Mouse (Mus musculus) kidney, adult 8-10 months (tissue): ENCODE measurements around the gene Mdp1.

ENCODE experiments used
- DNase-seq, 2 experiments: peaks; one replicate each; pipeline ENCODE4 v3.0.0; 2022

The Mdp1 gene

GRCm38 (mm10) chr14:55659960-55660573, at the start of gene Mdp1:
Mdp1 (minus strand) TSS chr14:55660508.
- peak; percentile 61 to 72 for DNase-seq

DNA sequence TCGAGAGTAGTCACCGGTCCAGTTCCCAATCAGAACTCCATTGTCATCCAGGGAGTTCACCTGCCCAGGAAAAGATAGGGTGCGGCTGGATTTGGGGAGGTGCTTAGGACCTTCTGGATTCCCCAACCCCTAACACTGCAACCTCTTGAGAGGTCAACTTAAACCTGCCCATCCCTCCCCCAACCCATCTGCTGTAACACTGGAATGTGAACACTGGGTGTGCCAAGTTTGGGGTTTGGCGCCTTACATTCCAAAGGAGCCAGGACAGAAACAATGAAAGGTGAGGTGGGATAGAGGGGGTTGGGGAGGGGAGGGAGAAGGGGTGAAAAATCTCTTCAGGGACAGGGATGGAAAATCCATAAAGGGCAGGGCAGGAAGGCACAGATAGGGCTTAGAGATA, 49.2 kb upstream of the Mdp1 start:
- DNase-seq, result no peak

GRCm38 (mm10) chr14:55707397-55707796, 47.1 kb upstream of the Mdp1 start:
- no peak for DNase-seq

DNA sequence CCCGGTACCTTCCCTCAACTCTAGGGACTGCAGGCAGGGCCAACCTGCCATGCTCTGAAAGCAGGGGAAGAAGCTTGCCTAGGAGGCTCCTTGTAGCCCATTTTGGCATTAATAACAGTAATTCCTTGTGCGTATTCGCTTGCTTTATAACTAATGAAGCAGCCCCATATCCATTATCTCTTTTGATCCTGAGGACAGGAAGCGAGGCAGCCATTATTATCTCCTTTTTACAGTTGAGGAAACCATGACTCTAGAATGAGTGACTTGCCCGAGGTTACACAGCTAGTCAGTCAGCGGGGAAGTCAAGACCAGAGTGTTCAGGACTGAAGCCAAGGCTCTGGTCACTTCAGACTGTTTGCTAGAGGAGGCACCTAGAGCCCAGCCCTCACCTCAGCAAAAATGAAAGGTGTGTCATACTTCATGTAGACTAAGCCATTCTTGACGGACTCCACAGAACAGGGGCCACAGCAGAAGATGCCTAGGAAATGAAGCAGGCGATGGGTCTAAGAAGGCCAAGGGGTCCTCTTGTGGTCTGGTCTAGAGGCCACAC, 45.8 kb upstream of the Mdp1 start:
- no peak for DNase-seq

GRCm38 (mm10) chr14:55702761-55703160, 42.5 kb upstream of the Mdp1 start:
- DNase-seq, result no peak

DNA sequence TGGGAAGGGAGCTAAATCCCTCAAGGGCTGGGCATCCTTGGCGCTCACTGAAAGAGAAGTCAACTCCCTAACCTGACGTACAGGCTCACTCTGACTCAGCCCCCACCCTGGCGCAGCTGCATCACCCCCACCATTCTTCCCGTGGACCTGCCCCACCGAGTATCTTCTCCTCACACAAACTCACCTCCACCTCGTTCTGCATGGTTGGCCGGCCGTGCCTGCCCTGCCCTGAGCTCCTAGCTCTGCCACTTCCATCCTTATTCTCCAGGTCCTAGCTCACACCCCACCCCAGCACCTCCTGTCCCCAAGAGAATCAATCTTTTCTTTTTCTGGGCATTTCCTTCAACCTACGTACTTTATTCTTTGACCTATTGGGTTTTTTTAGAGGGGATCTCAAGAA, 40.8 kb upstream of the Mdp1 start:
- DNase-seq, result no peak

DNA sequence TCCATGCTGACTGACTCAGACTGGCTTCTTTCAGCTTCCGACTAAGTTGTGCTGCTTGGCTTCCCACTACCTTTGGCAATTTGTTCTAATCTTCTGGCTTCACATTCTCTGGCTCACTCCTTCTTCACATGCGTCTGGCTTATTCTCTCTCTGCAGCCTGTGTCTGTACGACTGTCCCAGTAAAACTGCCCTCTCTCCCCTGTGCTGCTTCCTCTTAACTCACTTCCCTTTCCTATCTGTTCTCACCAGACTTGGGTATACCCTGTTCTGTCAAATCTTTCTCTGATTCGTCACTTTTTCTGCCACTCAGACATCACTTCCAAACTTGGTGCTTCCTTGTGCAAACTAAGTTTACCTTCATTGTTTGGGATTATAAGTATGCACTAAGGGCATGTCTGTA, 36.9 kb upstream of the Mdp1 start:
- DNase-seq, result no peak

GRCm38 (mm10) chr14:55689433-55689832, 29.1 kb upstream of the Mdp1 start:
- DNase-seq, result no peak

DNA sequence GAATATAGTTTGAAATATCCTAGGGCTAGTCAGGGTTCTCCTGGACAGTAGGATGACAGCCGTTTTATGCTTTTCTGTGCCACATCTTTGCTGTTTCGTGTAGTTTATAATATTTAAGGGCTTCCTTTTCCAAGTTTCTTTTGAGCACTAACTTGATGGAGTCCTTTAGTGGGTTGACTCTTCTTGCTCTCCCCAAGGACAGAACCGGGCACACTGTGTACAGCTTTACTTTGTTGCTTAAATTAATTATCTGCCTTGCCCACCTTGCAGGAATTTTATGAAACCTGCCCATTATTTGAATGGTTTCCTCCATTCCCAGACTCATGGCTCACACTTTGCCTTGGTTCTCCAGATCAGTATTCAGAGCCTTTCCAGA, 21.8 kb upstream of the Mdp1 start:
- no peak for DNase-seq

DNA sequence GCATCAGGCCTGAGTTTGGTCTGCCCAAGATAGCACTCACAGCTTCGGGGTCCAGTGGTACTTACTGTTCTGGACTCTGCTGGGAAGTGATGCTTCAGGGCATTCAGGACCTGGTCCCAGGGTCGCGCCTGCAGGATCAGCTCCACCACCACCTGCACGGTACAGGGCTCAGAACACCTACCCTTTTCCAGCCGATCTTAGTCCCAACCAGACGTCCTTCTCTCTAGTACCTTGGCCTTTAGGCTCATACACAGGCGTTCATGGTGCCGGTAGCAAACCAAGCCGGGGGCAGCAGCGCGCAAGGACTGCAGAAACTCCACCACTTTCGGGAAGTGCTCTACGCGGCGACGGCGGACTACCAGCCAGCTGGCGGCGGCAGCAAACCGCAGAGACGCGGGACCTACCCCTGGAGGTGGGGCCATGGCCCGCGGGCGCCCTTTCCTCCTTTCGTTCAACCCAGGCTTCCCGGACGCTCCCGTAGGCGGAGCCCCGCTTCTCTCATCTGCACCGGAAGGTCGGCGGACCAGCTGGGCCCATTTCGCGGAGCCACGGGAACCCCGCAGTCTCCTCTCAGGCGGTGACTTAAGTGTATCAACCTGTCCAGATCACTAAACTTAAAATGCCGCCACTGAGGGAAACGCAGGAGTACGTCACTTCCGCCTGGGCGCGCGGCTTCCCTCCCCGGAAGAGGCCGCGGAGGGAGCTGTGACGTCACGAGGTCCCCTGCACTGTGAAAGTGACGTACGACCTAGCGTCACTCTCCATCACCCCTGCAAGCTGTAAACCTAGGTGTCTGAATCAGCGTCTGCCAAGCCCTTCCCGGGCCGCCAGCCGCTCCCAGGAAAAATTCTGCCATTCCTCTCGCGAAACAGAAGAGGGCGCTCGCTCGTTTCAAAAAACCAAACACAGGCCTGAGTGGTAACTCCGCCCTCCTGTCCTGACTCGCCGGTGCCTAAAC, 21.1 kb upstream of the Mdp1 start, which contains the start of gene Tinf2:
Gene Tinf2 (minus strand): TSS at position 661 of the 958 bp plus-strand sequence.
- peak; percentile 94 to 95 for DNase-seq

DNA sequence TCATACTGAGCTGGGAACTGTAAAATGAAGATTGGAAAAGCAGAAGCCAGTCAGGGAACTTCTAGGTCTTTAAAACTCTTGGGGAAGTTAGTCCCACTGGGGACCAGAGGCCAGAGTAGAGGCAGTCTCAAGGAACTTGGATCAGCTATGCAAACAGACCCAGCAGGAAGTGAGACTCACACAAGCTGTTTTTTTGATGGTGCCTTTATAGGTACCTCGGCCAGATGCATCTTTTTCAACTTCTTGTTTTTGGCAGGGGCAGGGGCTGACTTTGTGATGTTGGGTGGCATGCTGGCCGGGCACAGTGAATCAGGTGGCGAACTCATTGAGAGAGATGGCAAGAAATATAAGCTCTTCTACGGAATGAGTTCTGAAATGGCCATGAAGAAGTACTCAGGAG, 17.3 kb upstream of the Mdp1 start:
- DNase-seq, result no peak

- DNase-seq, result no peak
Observed at GRCm38 (mm10) chr14:55672741-55673060, 12.4 kb upstream of the Mdp1 start.

DNA sequence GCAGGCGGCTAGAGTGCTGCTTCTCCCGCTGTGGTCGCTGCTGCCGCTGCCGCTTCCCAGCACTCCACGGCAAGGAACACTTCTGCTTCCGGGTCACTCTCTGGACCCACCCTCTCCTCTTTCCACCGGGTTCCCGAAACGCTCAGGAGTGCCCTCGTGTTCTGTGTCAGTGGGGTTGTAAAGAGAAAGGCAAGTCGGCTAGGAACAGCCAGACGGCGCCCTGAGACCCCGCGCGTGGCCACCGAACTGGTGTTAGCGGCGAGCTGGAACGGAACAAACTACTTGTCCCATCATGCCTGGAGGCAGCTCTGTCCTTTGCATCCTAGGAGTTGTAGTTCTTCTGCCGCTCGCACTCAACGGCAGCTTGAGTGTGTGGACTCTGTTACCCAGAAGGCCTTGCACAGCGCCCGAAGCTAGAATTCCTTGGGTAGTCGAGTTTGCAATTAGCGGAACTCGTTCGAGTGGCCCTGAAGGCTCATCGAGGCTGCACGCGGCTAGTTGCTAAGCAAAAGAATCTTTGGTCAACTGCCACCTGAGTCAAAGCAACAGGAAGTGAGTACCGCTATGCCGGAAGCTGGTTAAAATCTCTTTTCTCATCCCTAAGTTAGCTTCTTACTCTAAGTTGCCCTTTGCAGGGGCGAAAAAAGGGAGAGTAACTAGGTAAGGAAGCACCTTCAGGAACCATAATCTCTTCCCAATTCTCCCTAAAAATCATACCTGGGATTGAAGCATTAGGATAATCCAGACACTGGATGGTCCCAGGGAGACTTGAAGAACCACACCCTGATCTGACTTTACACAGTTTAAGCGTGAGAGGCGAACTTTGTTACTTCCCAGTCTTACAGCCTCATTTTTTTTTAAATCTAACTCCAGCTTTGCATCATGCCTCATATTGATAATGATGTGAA, 11.8 kb upstream of the Mdp1 start, which contains the start of the genes Gmpr2 and Nedd8:
Gene Gmpr2 (plus strand): TSS at position 109 of the 908 bp plus-strand sequence.
Gene Nedd8 (minus strand): TSS at position 292 of the 908 bp plus-strand sequence.
- DNase-seq, result peak; percentile 94

GRCm38 (mm10) chr14:55671486-55671832, 11.2 kb upstream of the Mdp1 start:
- DNase-seq, result no peak

DNA sequence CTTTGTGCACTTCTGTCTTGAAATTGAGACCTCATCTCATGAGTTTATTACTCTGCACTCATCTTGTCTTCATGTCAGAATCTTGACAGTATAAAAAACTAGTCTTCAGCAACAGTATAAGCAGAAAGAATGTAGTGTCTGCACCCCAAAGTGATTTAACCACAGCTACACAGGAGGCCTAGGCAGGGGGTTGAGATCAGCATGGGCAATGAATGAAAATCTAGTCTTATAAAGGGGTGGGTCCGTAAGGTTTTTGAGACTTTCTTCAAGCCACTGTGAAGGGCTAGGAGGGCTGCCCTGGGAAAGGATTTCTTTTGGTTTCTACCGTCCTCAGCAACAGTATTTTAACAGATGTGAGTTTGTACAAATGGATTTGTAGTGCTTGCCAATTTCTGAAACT, 328 bp upstream of the Mdp1 start:
- no peak for DNase-seq

DNA sequence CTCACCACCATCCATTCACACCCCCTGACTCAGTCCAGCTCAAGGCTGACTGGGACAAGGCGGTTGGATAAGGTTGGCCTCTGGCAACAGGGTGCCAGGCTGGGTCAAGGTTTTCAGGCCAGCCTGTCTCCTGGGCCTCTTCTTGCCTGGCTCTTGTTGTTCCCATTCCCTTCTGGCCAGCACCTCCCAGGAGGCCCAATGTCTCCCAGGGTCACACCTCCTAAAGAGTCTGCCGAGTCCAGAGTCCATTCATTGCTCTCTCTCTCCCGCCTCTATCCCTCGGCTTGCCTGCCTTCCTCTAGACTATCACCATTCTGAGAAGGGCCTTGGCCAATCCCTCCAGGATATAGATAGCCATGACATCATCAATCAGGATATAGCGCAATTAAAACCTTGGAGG, 2.3 kb downstream of the Mdp1 start:
- DNase-seq, result peak; percentile 73 to 76

GRCm38 (mm10) chr14:55656935-55657334, 3.4 kb downstream of the Mdp1 start:
- DNase-seq, result no peak

GRCm38 (mm10) chr14:55651528-55651927, 8.8 kb downstream of the Mdp1 start:
- no peak for DNase-seq

DNA sequence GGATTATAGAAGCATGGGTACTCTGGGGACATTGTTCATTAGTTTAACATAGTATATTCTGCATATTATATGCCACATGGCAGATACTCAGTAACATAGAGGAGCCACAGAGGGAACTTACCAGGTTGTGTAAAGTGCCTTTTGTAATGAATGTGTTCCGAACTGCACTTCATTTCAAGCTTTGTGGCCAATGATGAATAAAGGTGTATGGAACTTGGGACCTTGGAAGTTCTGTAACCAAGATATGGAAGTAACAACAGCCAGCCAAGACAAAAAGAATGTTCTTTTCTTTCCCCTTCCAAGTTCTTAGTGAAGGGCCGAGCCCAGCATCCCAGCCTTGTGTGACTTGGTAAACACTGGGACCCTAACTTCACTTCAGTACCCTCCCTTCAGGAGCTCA, 10.4 kb downstream of the Mdp1 start, which contains the start of gene Tssk4:
Gene Tssk4 (plus strand): TSS at position 301 of the 400 bp plus-strand sequence.
- DNase-seq, result no peak

- DNase-seq, result no peak
Observed at GRCm38 (mm10) chr14:55644261-55644888, 15.9 kb downstream of the Mdp1 start.

DNA sequence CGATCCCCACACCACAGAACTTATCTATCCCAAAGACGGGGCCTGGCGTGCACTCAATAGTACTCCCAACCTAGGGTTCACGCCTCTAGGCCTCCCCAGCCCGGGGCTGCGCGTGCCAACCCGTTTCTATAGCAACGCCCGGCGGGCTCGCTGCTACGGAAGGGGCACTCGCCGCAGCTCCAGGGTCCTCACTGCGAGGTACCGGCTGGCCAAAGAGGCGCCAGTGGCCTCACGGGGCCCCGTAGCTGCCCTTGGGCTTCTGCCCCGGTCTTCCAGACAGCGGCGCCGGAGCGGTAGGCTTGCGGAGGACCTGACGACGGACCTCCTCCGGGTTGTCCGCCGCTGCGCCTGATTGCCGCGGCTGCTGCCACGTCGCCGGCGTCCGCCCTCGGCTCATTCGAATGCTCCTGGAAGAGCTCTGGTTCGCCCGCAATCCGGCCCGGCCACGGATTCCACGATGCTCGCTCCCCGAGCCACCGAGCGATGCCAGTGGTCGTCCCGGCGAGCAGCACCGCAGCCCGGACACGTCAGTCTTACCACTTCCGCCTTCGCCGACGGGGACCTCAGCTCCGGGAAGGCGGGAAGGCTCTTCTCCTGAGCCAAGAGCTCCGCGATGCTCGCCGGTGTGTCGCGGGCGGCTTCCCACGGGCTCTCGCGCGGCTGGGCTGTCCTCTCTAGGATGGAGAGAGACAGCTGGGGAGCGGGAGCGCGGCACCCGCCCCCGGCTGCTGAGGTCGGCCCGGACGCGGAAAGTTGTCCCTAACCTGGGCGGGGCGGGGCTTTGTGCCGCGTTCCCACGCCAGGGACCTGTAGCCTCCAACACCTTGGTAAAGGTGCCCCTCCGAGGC, 17.0 kb downstream of the Mdp1 start, which contains the start of gene Tm9sf1:
Gene Tm9sf1 (minus strand): TSS at position 747 of the 848 bp plus-strand sequence.
- DNase-seq, result peak; percentile 78 to 85
